Mouse (Mus musculus): ENCODE data around the gene Pm20d2.

Pm20d2 gene

GRCm38 (mm10) chr4:33189735-33190036 is at the start of gene Pm20d2:
Gene Pm20d2, minus strand, starts transcription at chr4:33189737.
- DNase-seq (ENCODE audit: low spot score) = no peak

DNA sequence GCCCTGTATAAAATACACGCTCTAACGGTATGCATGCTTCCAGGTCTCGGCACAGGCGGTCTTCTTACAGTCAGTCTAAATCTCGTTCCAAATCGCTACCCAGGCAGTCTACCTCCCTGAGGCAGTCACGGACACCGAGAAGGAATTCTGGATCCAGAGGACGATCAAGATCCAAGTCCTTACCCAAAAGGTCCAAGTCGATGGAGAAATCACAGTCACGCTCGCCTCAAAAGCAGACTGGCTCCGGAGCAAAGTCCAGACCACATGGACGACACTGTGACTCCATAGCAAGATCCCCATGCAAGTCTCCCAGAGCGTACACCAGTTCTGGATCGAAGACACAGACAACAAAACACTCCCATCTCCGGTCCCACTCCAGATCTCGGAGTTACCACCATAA is 41.3 kb upstream of the Pm20d2 start:
- peak; percentile 51 for DNase-seq (ENCODE audit: low spot score)

DNA sequence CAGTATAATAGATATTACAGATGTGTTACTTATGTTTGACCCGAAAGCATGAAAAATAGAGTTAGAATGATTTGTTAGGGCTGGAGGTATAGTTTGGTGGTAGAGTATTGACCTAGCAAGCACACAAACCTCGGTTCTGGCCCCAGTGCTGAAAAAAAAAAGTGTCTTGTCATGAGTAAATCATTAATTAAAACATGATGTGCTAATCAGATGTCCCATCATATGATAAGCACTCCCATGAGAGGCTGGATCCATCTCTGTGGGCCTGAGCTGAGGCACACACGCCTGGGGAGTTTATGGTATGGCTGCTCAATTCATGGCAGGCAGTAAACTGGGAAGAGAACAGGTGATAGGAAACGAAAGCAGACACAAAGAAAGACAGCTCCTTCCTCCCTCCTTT is 40.1 kb upstream of the Pm20d2 start:
- DNase-seq (ENCODE audit: low spot score) = no peak

DNA sequence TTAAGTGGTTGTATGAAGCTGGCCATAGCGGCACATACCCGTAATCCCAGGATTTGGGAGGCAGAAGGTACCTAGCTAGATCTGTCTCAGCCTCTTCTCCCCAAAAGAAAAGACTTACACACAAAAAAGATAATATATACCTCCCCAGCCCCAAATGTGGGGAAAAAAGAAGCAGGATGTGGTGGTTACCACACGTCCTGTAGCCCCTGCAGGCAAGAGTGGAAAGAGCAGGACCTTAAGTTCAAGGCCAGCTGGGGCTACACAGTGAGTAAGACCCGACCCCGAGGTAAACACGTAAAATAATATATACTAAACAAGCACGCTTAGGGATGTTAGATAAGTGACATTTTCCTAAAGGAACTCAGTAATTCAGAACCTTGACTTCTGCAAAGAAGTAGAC is 37.6 kb upstream of the Pm20d2 start:
- DNase-seq (ENCODE audit: low spot score) = no peak

- DNase-seq (ENCODE audit: low spot score) = no peak
Measured at GRCm38 (mm10) chr4:33224003-33224675, 34.6 kb upstream of the Pm20d2 start.

DNA sequence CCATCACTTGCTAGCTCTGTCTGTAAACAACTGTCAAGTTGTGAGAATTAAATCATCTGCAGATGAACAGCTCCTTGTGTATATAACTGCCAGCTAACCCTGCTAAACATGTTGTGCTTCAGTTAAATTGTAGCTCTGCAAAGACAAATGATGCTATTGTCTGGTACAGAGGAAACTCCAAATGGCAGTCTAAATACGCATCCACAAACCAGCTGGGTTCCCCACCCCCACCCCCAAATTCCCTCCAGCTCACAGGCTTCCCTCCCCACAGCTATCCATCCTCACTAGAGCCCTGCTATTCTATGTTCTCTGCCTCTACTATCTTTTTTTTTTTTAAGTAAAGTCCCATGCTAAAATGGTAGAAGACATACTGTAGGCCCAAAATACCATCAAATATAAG is 32.3 kb upstream of the Pm20d2 start:
- no peak for DNase-seq (ENCODE audit: low spot score)

DNA sequence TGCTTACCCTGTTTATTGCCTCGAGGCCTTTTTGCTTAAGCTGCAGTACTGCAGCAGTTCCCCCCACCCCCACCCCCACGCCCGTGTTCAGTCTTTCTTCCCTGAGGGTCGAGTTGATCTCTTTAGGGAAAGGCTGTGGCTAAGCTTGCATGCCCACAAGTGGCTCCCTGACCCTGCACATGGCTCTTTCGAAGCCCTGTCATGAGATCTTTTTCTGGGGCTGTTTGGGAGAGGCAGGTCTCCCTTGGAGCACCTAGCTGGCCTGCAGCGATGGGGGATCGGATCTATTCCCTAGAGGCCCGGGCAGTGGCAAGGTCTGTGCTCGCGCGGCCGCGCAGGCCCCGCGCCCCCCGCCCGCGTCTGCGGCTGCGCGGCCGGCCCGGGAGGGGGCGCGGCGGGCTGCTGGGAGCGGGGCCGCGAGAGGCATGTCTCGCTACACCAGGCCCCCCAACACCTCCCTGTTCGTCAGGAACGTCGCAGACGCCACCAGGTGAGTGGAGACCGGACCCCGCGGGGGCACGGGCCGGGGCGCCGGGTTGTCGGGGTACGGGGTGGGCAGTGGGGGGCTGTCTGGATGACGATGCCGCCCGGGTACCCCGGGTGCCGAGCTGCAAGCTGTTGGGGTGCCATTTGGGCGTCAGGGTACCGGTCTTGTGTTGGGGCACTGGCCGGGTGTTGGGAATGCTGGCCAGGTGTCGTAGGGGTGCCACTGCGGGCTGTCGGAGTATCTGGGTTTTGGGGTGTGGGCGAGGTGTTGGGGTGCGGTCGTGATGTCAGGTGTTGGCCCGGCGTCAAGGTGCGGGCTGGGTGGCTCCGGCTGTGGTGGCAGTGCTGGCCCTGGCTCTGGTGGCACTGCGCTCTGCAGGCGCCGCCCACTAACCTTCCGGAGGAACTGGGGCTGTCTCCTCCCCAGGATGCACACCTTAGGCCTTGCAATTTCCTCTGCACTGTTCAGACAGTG is 19.6 kb upstream of the Pm20d2 start, which contains the start of gene Srsf12:
Srsf12 (plus strand) TSS at position 111 of the 961 bp plus-strand sequence.
- no peak for DNase-seq (ENCODE audit: low spot score)

- DNase-seq (ENCODE audit: low spot score) = no peak
Measured at GRCm38 (mm10) chr4:33207551-33207950, 18.0 kb upstream of the Pm20d2 start.

GRCm38 (mm10) chr4:33204682-33205081 is 15.1 kb upstream of the Pm20d2 start:
- no peak for DNase-seq (ENCODE audit: low spot score)

DNA sequence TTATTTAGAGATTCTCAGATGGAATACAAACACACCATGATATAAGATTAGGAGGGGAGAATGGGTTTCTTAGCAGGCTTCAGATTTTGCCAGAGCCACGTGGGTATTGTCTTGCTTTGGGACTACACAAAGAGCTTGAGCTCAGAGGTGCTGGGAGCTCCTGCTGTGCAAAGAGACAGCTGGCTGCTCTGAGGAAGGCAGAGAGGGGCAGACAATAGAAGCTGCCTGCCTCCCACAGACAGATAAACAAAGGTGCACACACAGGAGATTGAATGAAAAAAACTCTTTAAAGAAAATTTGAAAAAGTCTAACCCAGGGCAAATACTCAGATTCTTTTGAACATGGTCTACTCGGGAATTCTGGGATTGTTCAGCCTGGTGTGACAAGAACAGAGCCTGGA is 8.6 kb upstream of the Pm20d2 start:
- no peak for DNase-seq (ENCODE audit: low spot score)

DNA sequence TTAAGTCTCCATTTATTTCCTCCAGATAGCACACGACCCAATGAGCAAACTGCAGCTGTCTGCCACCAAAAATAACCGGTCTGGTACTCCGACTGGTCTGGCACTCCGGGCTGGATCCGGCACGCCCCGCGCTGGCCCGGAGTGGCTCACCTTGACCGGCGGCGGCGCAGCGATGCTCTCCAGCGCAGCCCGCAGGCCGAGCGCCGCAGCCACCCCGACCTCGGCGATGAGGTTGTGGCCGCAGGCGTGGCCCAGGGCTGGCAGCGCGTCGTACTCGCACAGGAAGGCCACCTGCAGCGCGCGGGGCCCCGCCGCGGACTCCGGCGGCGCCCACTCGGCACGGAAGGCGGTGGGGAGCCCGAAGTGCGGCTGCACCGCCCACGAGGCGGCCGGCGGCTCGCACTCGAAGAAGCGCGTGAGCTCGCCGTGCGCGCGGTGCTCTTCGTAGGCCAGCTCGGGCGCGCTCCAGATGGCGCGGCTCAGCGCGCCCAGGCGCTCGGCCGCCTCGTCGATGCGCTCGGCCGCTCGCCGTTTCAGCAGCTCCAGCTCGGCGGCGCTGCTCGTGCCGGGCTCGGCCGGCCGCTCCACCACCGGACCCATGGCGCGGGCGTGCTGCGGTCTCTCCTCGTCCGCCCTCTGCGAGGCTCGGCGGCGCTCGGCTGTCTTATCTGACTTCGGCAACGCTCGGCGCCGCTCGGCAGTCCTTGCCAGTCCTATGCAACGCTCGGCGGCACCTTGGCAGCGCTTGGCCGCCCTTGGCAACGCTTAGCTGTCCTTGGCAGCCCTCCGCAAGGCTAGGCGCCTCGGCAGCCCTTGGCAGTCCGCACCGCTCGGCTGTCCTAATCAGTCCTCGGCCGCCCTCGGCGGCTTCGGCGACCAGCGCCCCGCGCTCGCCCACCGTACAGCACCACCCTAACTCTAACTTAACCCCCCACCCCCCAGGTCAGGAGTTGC is 479 bp downstream of the Pm20d2 start:
- DNase-seq (ENCODE audit: low spot score) = peak; percentile 71

DNA sequence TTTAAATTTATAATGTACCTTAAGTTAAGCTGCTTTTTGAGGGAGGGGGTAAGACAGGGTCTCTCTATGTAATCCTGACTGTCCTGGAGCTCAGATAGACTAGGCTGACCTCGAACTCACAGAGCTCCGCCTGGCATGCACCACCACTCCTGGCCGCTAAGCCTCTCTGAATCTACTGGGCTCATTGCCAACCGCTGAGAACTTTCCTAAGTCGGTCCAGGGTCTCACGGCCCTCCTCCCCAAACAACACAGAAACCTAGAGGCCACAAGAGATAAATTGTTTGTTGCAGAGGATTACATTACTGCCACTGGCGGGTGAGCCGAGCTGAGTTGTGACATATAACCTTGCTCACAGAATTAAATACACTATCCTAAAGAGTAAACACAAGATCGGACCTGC is 1.4 kb downstream of the Pm20d2 start:
- DNase-seq (ENCODE audit: low spot score) = no peak

DNA sequence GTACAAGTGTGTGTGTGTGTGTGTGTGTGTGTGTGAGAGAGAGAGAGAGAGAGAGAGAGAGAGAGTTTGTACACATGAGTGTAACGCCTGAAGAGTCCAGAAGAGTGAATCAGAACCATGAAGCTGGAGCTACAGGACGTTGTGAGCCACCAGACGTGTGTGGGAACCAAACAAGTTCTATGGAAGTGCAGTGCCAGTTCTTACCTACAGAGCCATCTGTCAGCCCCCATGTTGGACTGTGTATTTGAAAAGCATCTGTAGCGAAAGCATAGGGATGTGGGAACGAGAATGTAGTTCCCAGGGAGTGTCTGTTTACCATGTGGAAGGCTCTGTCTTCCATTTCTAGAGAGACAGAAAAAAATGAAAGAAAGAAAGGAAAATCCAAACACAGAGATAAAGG is 6.1 kb downstream of the Pm20d2 start:
- no peak for DNase-seq (ENCODE audit: low spot score)

DNA sequence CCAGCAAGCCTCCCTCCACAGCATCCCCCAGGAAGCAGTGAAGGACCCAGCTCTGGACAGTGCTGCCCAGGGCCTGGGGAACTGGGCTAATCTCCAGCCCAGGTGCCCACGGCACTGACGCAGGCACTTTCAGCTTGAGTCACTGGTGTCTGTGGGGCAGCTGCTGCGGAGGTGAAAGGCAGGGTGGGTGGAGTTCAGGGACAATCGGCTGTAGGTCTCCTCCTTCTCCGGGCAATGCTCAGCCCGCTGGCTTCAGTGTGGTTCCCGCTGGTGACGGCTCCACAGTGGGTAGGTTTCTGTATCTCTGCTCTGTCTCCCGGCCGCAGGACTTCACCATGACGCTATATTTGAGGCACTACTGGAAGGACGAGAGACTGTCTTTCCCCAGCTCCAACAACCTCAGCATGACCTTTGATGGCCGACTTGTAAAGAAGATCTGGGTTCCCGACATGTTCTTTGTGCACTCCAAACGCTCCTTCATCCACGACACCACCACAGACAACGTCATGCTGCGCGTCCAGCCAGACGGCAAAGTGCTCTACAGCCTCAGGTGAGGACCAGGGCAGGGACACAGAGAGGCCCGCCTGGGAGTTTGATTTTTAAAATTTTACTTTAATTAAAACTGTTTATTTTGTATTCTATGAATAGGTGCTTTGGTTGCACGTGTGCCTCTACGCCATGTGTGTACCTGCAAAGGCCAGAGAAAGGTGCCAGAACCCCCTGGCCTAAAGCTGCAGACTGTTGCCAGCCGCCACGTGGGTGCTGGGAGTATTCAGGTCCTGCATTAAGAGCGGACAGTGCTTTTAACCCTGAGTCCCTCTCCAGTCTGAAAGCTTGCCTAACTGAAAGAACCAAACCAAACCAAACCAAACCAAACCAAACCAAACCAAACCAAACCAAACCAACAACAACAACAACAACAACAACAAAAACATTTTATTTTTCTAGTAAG is 37.2 kb downstream of the Pm20d2 start:
- DNase-seq (ENCODE audit: low spot score) = no peak

- no peak for DNase-seq (ENCODE audit: low spot score)
Measured at GRCm38 (mm10) chr4:33149150-33149549, 40.4 kb downstream of the Pm20d2 start.

- DNase-seq (ENCODE audit: low spot score) = no peak
Measured at GRCm38 (mm10) chr4:33147825-33148224, 41.7 kb downstream of the Pm20d2 start.

- DNase-seq (ENCODE audit: low spot score) = no peak
Measured at GRCm38 (mm10) chr4:33146679-33147291, 42.8 kb downstream of the Pm20d2 start.

GRCm38 (mm10) chr4:33132221-33132620 is 57.3 kb downstream of the Pm20d2 start, which contains the start of gene Gabrr1:
Gene Gabrr1, plus strand, starts transcription at chr4:33132521.
- no peak for DNase-seq (ENCODE audit: low spot score)

DNA sequence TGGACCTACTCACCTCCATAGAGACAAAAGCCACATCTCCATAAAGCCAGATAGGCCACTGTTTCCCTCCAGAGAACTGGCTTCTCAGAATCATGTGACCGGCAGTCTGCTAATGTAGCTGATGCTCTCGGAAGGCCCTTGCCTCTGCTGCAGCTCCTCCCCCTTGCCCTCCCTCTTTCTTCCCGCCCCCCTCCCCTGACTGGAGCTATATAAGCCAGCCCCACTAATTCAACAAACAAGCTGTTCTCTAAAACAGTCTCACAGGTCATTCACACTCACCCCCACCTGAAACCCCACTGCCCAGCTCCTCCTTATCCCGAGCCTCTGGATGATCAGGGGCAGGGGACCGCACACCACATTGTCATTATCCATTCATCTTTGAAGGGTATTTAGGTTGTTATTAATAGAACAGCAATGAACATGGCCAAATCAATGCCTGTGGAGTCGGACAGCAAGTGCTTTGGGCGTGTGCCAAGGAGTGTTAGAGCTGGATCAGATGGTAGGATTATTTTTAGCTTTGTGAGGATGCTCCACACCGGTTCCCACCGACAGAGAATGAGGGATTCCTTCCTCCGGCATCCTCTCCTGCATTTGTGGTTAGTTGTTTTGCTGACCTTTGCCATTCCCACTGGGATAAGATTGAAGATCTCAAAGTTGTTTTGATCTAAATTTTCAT is 64.0 kb downstream of the Pm20d2 start:
- no peak for DNase-seq (ENCODE audit: low spot score)

GRCm38 (mm10) chr4:33124493-33124892 is 65.0 kb downstream of the Pm20d2 start:
- no peak for DNase-seq (ENCODE audit: low spot score)

All from yolk sac, embryonic 10.5 days (tissue).